Mouse (Mus musculus): ENCODE measurements around the gene I830077J02Rik.

DNA sequence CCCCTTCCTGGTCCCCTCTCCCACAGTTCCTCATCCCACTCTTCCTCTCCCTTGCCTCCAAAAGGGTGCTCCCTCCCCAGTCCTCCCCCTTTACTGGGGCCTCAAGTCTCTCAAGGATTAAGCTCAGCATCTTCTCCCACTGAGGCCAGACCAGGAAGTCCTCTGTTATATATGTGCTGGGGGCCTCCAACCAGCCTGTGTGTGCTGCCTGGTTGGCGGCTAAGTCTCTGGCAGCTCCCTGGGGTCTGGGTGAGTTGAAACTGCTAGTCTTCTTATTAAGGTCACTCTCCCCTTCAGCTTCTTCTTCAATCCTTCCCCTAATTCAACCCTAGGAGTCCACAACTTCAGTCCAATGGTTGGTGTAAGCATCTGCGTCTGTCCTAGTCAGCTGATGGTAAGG, 49.4 kb downstream of the I830077J02Rik start:
- TF ChIP-seq CTCF (IDR thresholded peaks at IDR 0.05; ENCODE audit: low read depth, low read length) (no peak), POLR2A (IDR thresholded peaks at IDR 0.05; ENCODE audit: borderline replicate concordance, low read depth, low read length) (no peak)

Data from bone marrow macrophage, adult 2 months (primary cell).